Comparison of ENCODE assay signal across 8 mouse cellular contexts in genomic region chr11:98909654-98910053, GRCm38 (mm10). TPM values are rescaled to one million over a fixed set of nuclear protein-coding genes. Genes with fewer than 3 reads are reported as not detected.
DNase-seq lines count a peak whose midpoint lies in the region; ATAC-seq and TF ChIP-seq lines count a peak whose summit lies in the region.

No protein-coding gene starts in this region.

- 0 out of 2 replicates have a peak overlapping the region, but pooled peaks have one; percentile 18 for H3K9ac ChIP-seq in kidney, postnatal 0 days (ENCODE audit: low read depth, low read length)
- peak overlapping the region; percentile 91 for H3K9ac ChIP-seq in liver, embryonic 13.5 days
- no peak overlapping the region for H3K9ac ChIP-seq in neural tube, embryonic 15.5 days (replicated peaks)

- H3K4me3 ChIP-seq in kidney, postnatal 0 days (replicated peaks; ENCODE audit: low read depth, low read length), result no peak overlapping the region
- peak overlapping the region; percentile 89 for H3K4me3 ChIP-seq in liver, embryonic 13.5 days (replicated peaks)
- H3K4me3 ChIP-seq in neural tube, embryonic 15.5 days (replicated peaks), result no peak overlapping the region

- H3K27ac ChIP-seq in kidney, postnatal 0 days, result no peak overlapping the region
- peak overlapping the region; percentile 95 for H3K27ac ChIP-seq in liver, embryonic 13.5 days
- no peak overlapping the region for H3K27ac ChIP-seq in neural tube, embryonic 15.5 days (replicated peaks)

- peak overlapping the region; percentile 25; the same call in 1 of the 2 replicates for H3K4me2 ChIP-seq in kidney, postnatal 0 days (ENCODE audit: low read length)
- H3K4me2 ChIP-seq in liver, embryonic 13.5 days, result peak overlapping the region; percentile 96
- 0 out of 2 replicates have a peak overlapping the region, but pooled peaks have one; percentile 97 for H3K4me2 ChIP-seq in neural tube, embryonic 15.5 days

- 38% methylated on average over 6 of the region's 6 CpGs for WGBS in kidney, postnatal 0 days
- WGBS in liver, embryonic 13.5 days (ENCODE audit: insufficient replicate concordance), result 28% methylated on average over 6 of the region's 6 CpGs
- 41% methylated on average over 6 of the region's 6 CpGs for WGBS in neural tube, embryonic 15.5 days

- no peak for ATAC-seq in kidney, postnatal 0 days (replicated peaks; ENCODE audit: low FRiP score, low read depth)
- no peak for ATAC-seq in liver, embryonic 13.5 days (ENCODE audit: low read depth)
- no peak for ATAC-seq in neural tube, embryonic 15.5 days (ENCODE audit: low FRiP score)

- no peaks in the 10 kb centered on the region for H3K36me3 ChIP-seq in kidney, postnatal 0 days (ENCODE audit: insufficient read depth, low read length)
- H3K36me3 ChIP-seq in liver, embryonic 13.5 days, result peaks cover 62% of the 10 kb centered on the region
- H3K36me3 ChIP-seq in neural tube, embryonic 15.5 days, result peaks cover 11% of the 10 kb centered on the region; the same call in 1 of the 2 replicates

- H3K4me1 ChIP-seq in kidney, postnatal 0 days (replicated peaks; ENCODE audit: insufficient read depth, low read length), result peaks cover 7% of the 10 kb centered on the region
- peaks cover 86% of the 10 kb centered on the region for H3K4me1 ChIP-seq in liver, embryonic 13.5 days (replicated peaks)
- H3K4me1 ChIP-seq in neural tube, embryonic 15.5 days, result peaks cover 24% of the 10 kb centered on the region

- no peaks in the 10 kb centered on the region for H3K9me3 ChIP-seq in kidney, postnatal 0 days (replicated peaks; ENCODE audit: low read length)
- no peaks in the 10 kb centered on the region for H3K9me3 ChIP-seq in liver, embryonic 13.5 days (replicated peaks)
- H3K9me3 ChIP-seq in neural tube, embryonic 15.5 days (replicated peaks), result no peaks in the 10 kb centered on the region

- DNase-seq in ovary, postnatal 36 days (ENCODE audit: low spot score), result peak; percentile 62
- DNase-seq in ovary, adult 18-20 months (ENCODE audit: low spot score), result no peak
- peak; percentile 57 for DNase-seq in cerebellum, adult 8-10 months
- peak; percentile 71 for DNase-seq in gastrocnemius, postnatal 10 days
- peak; percentile 86 for DNase-seq in kidney, postnatal 0 days (ENCODE audit: low spot score)
- peak; percentile 60 for DNase-seq in liver, embryonic 13.5 days
- peak; percentile 85 for DNase-seq in thymus, postnatal 25 days

- no peaks in the 10 kb centered on the region for H3K27me3 ChIP-seq in kidney, postnatal 0 days (ENCODE audit: insufficient read depth, low read length)
- no peaks in the 10 kb centered on the region for H3K27me3 ChIP-seq in liver, embryonic 13.5 days
- H3K27me3 ChIP-seq in neural tube, embryonic 15.5 days (replicated peaks), result no peaks in the 10 kb centered on the region

- peak; percentile 82 for TF ChIP-seq CTCF in kidney, postnatal 0 days (IDR thresholded peaks at IDR 0.05; ENCODE audit: low read depth)

RNA-seq across cellular contexts. Expression of gene Cdc6, which starts 2.1 kb away (rescaled TPM):
- 1 to 10 TPM; 2.3 to 3.5 TPM for total RNA-seq in gastrocnemius, postnatal 10 days (2021)
- polyA plus RNA-seq in kidney, postnatal 0 days (2015; fragmentation: Nextera tagmentation; extraction: Ambion mirVana), result 12.3 and 15.5 TPM in 2 replicates
- polyA plus RNA-seq in liver, embryonic 13.5 days (2015; fragmentation: Nextera tagmentation; extraction: Ambion mirVana), result 69.1 and 79.8 TPM in 2 replicates
- 3.8 and 12.0 TPM in 2 replicates for polyA plus RNA-seq in neural tube, embryonic 15.5 days (2015; fragmentation: Nextera tagmentation; extraction: Ambion mirVana)

RNA-seq across cellular contexts. Expression of gene Rara, which starts 18.0 kb away (rescaled TPM):
- total RNA-seq in gastrocnemius, postnatal 10 days (2021), result 10 to 100 TPM; 22.6 to 31.5 TPM
- 25.7 and 26.3 TPM in 2 replicates for polyA plus RNA-seq in kidney, postnatal 0 days (2015; fragmentation: Nextera tagmentation; extraction: Ambion mirVana)
- 3.4 and 3.8 TPM in 2 replicates for polyA plus RNA-seq in liver, embryonic 13.5 days (2015; fragmentation: Nextera tagmentation; extraction: Ambion mirVana)
- polyA plus RNA-seq in neural tube, embryonic 15.5 days (2015; fragmentation: Nextera tagmentation; extraction: Ambion mirVana), result 17.3 and 19.9 TPM in 2 replicates

RNA-seq across cellular contexts. Expression of gene Wipf2, which starts 46.2 kb away (rescaled TPM):
- total RNA-seq in gastrocnemius, postnatal 10 days (2021), result 1 to 10 TPM; 6.3 to 9.0 TPM
- polyA plus RNA-seq in kidney, postnatal 0 days (2015; fragmentation: Nextera tagmentation; extraction: Ambion mirVana), result 3.4 and 3.5 TPM in 2 replicates
- polyA plus RNA-seq in liver, embryonic 13.5 days (2015; fragmentation: Nextera tagmentation; extraction: Ambion mirVana), result 1.3 TPM in 2 replicates
- 3.9 and 4.8 TPM in 2 replicates for polyA plus RNA-seq in neural tube, embryonic 15.5 days (2015; fragmentation: Nextera tagmentation; extraction: Ambion mirVana)

Comparison
In these comparisons a context has a peak if more than half of its experiments do, and no peak if none do; other contexts are left out.
1. H3K4me2 ChIP-seq: peak in every context shown above with its lines; median percentile 97 in neural tube, embryonic 15.5 days; 96 in liver, embryonic 13.5 days; 25 in kidney, postnatal 0 days.